Mouse (Mus musculus) midbrain, embryonic 12.5 days (tissue): ENCODE measurements around the gene Fbxo30. TPM values are rescaled to one million over a fixed set of nuclear protein-coding genes. Genes with fewer than 3 reads are reported as not detected.
"Not testable (repeated sequence)": the region's sequence is repeated elsewhere in the genome, so short reads cannot be mapped to it uniquely, and the experiment has no call there.

Experiments used
- ATAC-seq: fragments of 200-750 bp; cut with Nextera tagmentation; 2 replicates; pipeline ENCODE4 v1.8.0; 2017; ENCODE audit warnings: low read depth, moderate TSS enrichment, moderate library complexity; ENCODE audit not compliant: low FRiP score
- H3K27ac ChIP-seq: fragments of 300-500 bp; sonication (generic); replicated peaks from 2 replicates; pipeline ENCODE4 v1.5.1; 2016; ENCODE audit warnings: mild to moderate bottlenecking
- H3K27me3 ChIP-seq: fragments of 300-500 bp; sonication (generic); 2 replicates; pipeline ENCODE4 v1.6.1; 2016; ENCODE audit warnings: mild to moderate bottlenecking
- H3K36me3 ChIP-seq: fragments of 300-500 bp; sonication (generic); 2 replicates; pipeline ENCODE4 v1.6.1; 2016
- H3K4me1 ChIP-seq: fragments of 300-500 bp; sonication (generic); 2 replicates; pipeline ENCODE4 v1.6.1; 2016
- H3K4me2 ChIP-seq: fragments of 300-500 bp; sonication (generic); replicated peaks from 2 replicates; pipeline ENCODE4 v1.6.1; 2016; ENCODE audit warnings: mild to moderate bottlenecking, moderate library complexity
- H3K4me3 ChIP-seq: fragments of 300-500 bp; sonication (generic); 2 replicates; pipeline ENCODE4 v1.5.1; 2016; ENCODE audit warnings: mild to moderate bottlenecking
- H3K9ac ChIP-seq: fragments of 300-500 bp; sonication (generic); replicated peaks from 2 replicates; pipeline ENCODE4 v1.6.1; 2016; ENCODE audit warnings: mild to moderate bottlenecking, moderate library complexity
- H3K9me3 ChIP-seq: fragments of 300-500 bp; sonication (generic); 2 replicates; pipeline ENCODE4 v1.6.1; 2016; ENCODE audit warnings: mild to moderate bottlenecking
- WGBS: fragments of 180-500 bp; shearing (Covaris S2); methylation state at CpG from one replicate; pipeline ENCODE4 v1.1.7; 2016; 5-methylcytosine and 5-hydroxymethylcytosine counted together
- polyA plus RNA-seq: library from polyadenylated mRNA; unstranded; fragments of >200 nt; fragmentation: Nextera tagmentation; extraction: Ambion mirVana; gene quantifications from 2 replicates; pipeline ENCODE4 v1.2.1, GENCODE M21; 2016

Fbxo30 gene
- polyA plus RNA-seq, 1 experiment from 2014 or later: 51.0 TPM

GRCm38 (mm10) chr10:11281498-11282305, 572 bp downstream of the Fbxo30 start:
- Histone ChIP-seq H3K4me2 (peak overlapping the region; percentile 90), H3K4me3 (peak overlapping the region; percentile 80), H3K27ac (peak overlapping the region; percentile 96), H3K4me1 (peaks cover 4% of the 10 kb centered on the region; the same call in 1 of the 2 replicates), H3K9ac (peak overlapping the region; percentile 93), H3K36me3 (no peaks in the 10 kb centered on the region), H3K27me3 (no peaks in the 10 kb centered on the region), H3K9me3 (0 out of 2 replicates have a peak, but pooled peaks cover 2% of the 10 kb centered on the region)
- peak; percentile 68 for ATAC-seq
- under 1% methylated on average over 44 of the region's 68 CpGs for WGBS

GRCm38 (mm10) chr10:11282306-11282631, 1.1 kb downstream of the Fbxo30 start:
- peak overlapping the region; percentile 90 for H3K4me2 ChIP-seq

GRCm38 (mm10) chr10:11298418-11298817, 17.3 kb downstream of the Fbxo30 start:
- Histone ChIP-seq H3K9ac (no peak overlapping the region), H3K4me3 (no peak overlapping the region), H3K27me3 (no peaks in the 10 kb centered on the region), H3K27ac (no peak overlapping the region), H3K4me1 (0 out of 2 replicates have a peak, but pooled peaks cover 2% of the 10 kb centered on the region), H3K36me3 (peaks cover 15% of the 10 kb centered on the region; the same call in 1 of the 2 replicates), H3K9me3 (no peaks in the 10 kb centered on the region), H3K4me2 (no peak overlapping the region)
- 92% methylated on average over 6 of the region's 6 CpGs for WGBS
- ATAC-seq: no peak

More at GRCm38 (mm10) chr10:11282306-11282631, 1.1 kb downstream of the Fbxo30 start:
- Histone ChIP-seq H3K4me1 (peaks cover 4% of the 10 kb centered on the region; the same call in 1 of the 2 replicates), H3K27me3 (no peaks in the 10 kb centered on the region), H3K9ac (peak overlapping the region; percentile 93), H3K9me3 (0 out of 2 replicates have a peak, but pooled peaks cover 2% of the 10 kb centered on the region), H3K36me3 (no peaks in the 10 kb centered on the region), H3K4me3 (peak overlapping the region; percentile 80), H3K27ac (peak overlapping the region; percentile 96)
- 1% methylated on average over 4 of the region's 4 CpGs for WGBS
- no peak for ATAC-seq

GRCm38 (mm10) chr10:11305365-11306053, 24.4 kb downstream of the Fbxo30 start:
- H3K4me2 ChIP-seq: no peak overlapping the region
- H3K27ac ChIP-seq: no peak overlapping the region
- H3K9ac ChIP-seq: no peak overlapping the region
- H3K4me1 ChIP-seq: no peaks in the 10 kb centered on the region
- 89% methylated on average over 9 of the region's 9 CpGs for WGBS
- H3K36me3 ChIP-seq: no peaks in the 10 kb centered on the region
- H3K9me3 ChIP-seq: no peaks in the 10 kb centered on the region
- H3K4me3 ChIP-seq: no peak overlapping the region
- no peaks in the 10 kb centered on the region for H3K27me3 ChIP-seq
- ATAC-seq: 0 out of 2 replicates have a peak, but pooled peaks have one; percentile 34

- Histone ChIP-seq H3K36me3 (no peaks in the 10 kb centered on the region), H3K4me3 (no peak overlapping the region), H3K4me1 (no peaks in the 10 kb centered on the region), H3K4me2 (no peak overlapping the region), H3K27me3 (no peaks in the 10 kb centered on the region), H3K9ac (no peak overlapping the region), H3K9me3 (no peaks in the 10 kb centered on the region), H3K27ac (no peak overlapping the region)
- no peak for ATAC-seq
- 59% methylated on average over 2 of the region's 2 CpGs for WGBS
Observed at GRCm38 (mm10) chr10:11306054-11306367, 24.9 kb downstream of the Fbxo30 start.

- Histone ChIP-seq H3K4me2 (no peak overlapping the region), H3K36me3 (no peaks in the 10 kb centered on the region), H3K9ac (no peak overlapping the region), H3K27me3 (no peaks in the 10 kb centered on the region), H3K4me1 (no peaks in the 10 kb centered on the region), H3K27ac (no peak overlapping the region), H3K9me3 (no peaks in the 10 kb centered on the region), H3K4me3 (no peak overlapping the region)
- 85% methylated on average over 1 of the region's 1 CpGs for WGBS
- ATAC-seq: no peak
Observed at GRCm38 (mm10) chr10:11309866-11310265, 28.7 kb downstream of the Fbxo30 start.

GRCm38 (mm10) chr10:11310481-11310880, 29.4 kb downstream of the Fbxo30 start:
- Histone ChIP-seq H3K36me3 (no peaks in the 10 kb centered on the region), H3K4me2 (no peak overlapping the region), H3K4me3 (no peak overlapping the region), H3K27ac (no peak overlapping the region), H3K9me3 (no peaks in the 10 kb centered on the region), H3K9ac (no peak overlapping the region), H3K27me3 (no peaks in the 10 kb centered on the region), H3K4me1 (no peaks in the 10 kb centered on the region)
- ATAC-seq: no peak

GRCm38 (mm10) chr10:11317856-11318454, 36.8 kb downstream of the Fbxo30 start:
- not testable (repeated sequence) for ATAC-seq, H3K27me3 ChIP-seq, H3K9ac ChIP-seq, H3K4me1 ChIP-seq, H3K36me3 ChIP-seq, H3K4me2 ChIP-seq, H3K4me3 ChIP-seq, H3K9me3 ChIP-seq, H3K27ac ChIP-seq

GRCm38 (mm10) chr10:11319446-11319970, 38.4 kb downstream of the Fbxo30 start:
- Histone ChIP-seq H3K4me1 (no peaks in the 10 kb centered on the region), H3K27me3 (no peaks in the 10 kb centered on the region), H3K36me3 (no peaks in the 10 kb centered on the region), H3K4me3 (no peak overlapping the region), H3K4me2 (no peak overlapping the region), H3K9ac (no peak overlapping the region), H3K27ac (no peak overlapping the region), H3K9me3 (no peaks in the 10 kb centered on the region)
- 83% methylated on average over 1 of the region's 1 CpGs for WGBS
- ATAC-seq: no peak

- WGBS: 86% methylated on average over 7 of the region's 7 CpGs
- no peaks in the 10 kb centered on the region for H3K27me3 ChIP-seq
- H3K4me1 ChIP-seq: no peaks in the 10 kb centered on the region
- H3K4me2 ChIP-seq: no peak overlapping the region
- ATAC-seq: no peak
- no peak overlapping the region for H3K9ac ChIP-seq
- no peak overlapping the region for H3K27ac ChIP-seq
- no peaks in the 10 kb centered on the region for H3K36me3 ChIP-seq
- H3K9me3 ChIP-seq: no peaks in the 10 kb centered on the region
- H3K4me3 ChIP-seq: no peak overlapping the region
Observed at GRCm38 (mm10) chr10:11322316-11322715, 41.2 kb downstream of the Fbxo30 start.

GRCm38 (mm10) chr10:11323202-11323898, 42.2 kb downstream of the Fbxo30 start:
- Histone ChIP-seq H3K9ac (no peak overlapping the region), H3K4me3 (no peak overlapping the region), H3K27ac (no peak overlapping the region), H3K27me3 (no peaks in the 10 kb centered on the region), H3K4me1 (no peaks in the 10 kb centered on the region), H3K9me3 (no peaks in the 10 kb centered on the region), H3K36me3 (no peaks in the 10 kb centered on the region), H3K4me2 (no peak overlapping the region)
- WGBS: 77% methylated on average over 4 of the region's 4 CpGs
- ATAC-seq: no peak
